Mouse (Mus musculus) leukemia stem cell, adult 10-12 weeks (primary cell): ENCODE measurements around the gene Ccdc9b. TPM values are rescaled to one million over a fixed set of nuclear protein-coding genes. Genes with fewer than 3 reads are reported as not detected.

ENCODE experiments used
- polyA plus RNA-seq: library from polyadenylated mRNA; stranded (reverse); fragments of >175 nt; gene quantifications from 2 replicates; pipeline ENCODE4 v1.2.3, GENCODE M21; 2012; ENCODE audit warnings: low replicate concordance

Gene Ccdc9b
- polyA plus RNA-seq = 4.1 and 5.4 TPM in 2 replicates

DNA sequence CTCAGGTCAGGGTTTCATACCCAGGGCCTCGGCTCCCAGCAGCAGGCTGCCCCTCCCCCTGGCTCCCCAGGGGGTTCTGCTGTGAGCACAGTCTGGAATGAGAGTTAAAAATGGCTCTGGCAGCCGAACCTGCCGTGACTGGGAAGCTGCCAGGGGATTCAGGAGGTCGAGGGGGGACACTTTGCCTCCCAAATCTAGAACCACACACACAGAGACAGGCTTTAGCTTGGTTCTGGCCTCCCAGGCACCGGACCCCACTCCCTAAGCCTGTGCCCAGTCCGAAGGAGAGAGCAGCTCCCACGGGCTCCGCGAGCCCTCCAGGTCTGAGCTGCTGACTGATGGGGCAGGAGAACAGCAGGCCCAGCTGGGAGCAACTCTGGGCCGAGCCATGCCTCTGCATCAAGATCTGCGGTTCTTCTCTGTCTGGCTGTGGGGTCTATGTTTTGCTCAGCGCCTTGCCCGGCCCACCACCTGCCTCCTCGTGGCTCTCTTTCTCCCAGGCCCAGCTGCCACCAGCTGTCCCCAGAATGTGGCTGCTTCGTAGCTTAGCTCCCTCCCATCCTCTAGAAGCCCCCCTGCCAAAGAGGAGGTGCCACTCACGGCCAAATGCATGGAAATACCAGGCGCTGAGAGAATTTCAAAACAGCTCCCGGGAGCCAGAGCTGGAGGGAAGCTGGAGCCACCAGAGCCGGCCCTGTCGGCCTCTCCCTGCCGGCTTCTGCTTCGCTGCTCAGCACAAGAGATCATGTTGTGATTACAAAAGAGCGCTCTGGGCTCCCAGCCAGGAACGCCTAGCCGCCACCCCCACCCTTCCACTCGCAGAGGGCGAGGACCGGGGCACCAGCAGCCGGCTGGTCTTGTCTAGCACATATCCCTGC is at the start of gene Ccdc9b:
Ccdc9b (minus strand) TSS at position 756 of the 878 bp plus-strand sequence.

DNA sequence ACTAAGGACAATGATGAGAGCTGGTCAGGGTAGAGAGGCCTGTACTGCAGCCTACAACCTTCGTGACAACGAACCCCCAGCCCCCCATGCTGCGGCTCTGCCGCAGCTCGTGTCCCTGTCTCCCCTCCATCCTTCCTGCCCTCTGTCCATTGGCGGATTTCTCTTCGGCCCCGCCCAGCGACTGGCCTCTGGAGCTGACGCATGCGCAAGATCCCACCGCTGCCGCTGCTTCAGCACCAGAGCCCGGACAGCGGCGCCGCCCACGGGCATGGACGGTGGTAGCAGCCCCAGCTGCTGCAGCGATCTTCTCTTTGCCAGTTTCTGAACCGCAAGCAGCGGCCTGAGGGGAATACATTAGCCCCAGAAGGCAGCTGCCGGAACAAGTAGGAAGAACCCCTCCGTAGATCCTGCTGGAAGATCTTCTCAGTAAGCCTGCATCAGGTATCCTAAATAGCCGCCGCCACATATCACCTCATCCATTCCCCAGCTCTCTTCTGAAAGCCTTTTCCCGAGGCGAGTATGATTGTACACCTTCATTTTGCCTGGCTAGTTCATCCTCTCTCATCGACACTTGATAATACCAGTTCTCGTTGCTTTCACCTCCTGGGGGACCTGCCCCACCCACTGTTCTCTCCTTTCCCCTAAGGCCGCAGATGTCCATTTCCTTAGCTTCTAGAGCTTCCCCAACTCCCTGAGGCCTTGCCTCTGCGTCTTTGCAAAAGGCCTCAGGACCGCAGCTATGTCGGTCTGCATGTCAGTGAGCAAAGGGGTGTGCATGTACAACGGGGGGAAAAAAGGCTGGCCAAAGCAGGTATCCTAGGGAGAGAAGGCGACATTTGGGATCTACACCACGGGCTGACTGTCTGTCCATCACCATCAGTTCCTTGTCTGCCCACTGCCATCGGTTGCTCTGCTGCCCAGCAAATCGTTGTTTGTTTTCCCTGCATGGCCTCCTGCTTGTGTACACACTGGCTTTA is 17.3 kb upstream of the Ccdc9b start, which contains the start of gene Disp2:
Disp2 (plus strand) TSS at position 216 of the 977 bp plus-strand sequence.

DNA sequence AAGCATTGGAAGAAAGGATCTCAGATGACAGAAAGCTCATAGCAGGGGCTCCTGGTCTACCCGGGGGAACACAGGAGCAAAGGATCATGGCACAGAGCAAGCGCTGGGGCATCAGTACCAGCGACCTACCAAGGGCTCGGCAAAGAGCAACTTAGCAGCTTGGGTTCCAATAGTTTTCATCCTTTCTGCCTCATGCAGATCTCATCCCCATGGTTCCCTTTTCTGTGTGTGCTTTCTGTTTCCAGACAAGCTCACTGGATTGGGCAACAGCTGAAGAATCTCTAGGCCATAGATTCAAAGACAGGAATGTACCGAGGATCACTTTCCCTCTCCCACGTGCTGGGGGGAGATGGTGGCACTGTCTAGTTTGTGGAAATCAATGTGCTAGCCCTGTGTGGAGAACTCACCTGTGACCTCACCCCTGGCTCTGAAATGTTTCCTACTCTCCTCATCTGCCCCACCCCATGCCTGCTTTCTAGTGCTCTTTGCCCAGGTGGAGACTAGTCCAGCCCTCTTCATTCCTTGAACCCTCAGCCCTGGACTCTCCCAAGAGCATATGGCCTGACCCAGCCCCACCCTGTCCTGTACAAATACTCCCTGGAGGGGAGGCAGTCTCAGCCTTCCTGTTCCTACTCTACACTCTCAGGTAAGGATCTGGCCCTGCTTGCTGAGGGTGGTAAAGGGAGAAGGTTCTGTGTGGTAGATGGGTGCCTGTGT is 9.9 kb upstream of the Ccdc9b start, which contains the start of gene Phgr1:
Phgr1 (plus strand) TSS at position 612 of the 717 bp plus-strand sequence.

GRCm38 (mm10) chr2:118745232-118745884 is 17.1 kb downstream of the Ccdc9b start, which contains the start of gene Inafm2:
Gene Inafm2, plus strand, starts transcription at chr2:118745758.

GRCm38 (mm10) chr2:118728337-118728736 is 34.1 kb downstream of the Ccdc9b start, which contains the start of gene Plcb2:
Gene Plcb2, minus strand, starts transcription at chr2:118728438.

Other genes starting within 250 kb of the Ccdc9b start
- gene Bmf, start 213.0 kb downstream of the Ccdc9b start, polyA plus RNA-seq = 15.2 and 22.8 TPM in 2 replicates
- 18.6 and 29.3 TPM in 2 replicates for gene Bub1b, start 164.4 kb downstream of the Ccdc9b start, polyA plus RNA-seq
- 27.6 and 28.0 TPM in 2 replicates for gene Pak6, start 99.4 kb downstream of the Ccdc9b start, polyA plus RNA-seq
- gene Ankrd63, start 58.7 kb downstream of the Ccdc9b start, polyA plus RNA-seq = not detected in 2 replicates
- 6.0 and 13.8 TPM in 2 replicates for gene Plcb2, start 34.2 kb downstream of the Ccdc9b start, polyA plus RNA-seq
- gene Inafm2, start 16.9 kb downstream of the Ccdc9b start, polyA plus RNA-seq = 81.1 and 94.4 TPM in 2 replicates
- gene Phgr1, start 10.1 kb upstream of the Ccdc9b start, polyA plus RNA-seq = not detected in 2 replicates
- gene Disp2, start 17.1 kb upstream of the Ccdc9b start, polyA plus RNA-seq = 1.0 and 2.0 TPM in 2 replicates
- gene Knstrn, start 51.3 kb upstream of the Ccdc9b start, polyA plus RNA-seq = 133 and 304 TPM in 2 replicates
- gene Ivd, start 99.3 kb upstream of the Ccdc9b start, polyA plus RNA-seq = 2.5 and 14.2 TPM in 2 replicates
- gene Bahd1, start 137.7 kb upstream of the Ccdc9b start, polyA plus RNA-seq = 73.3 and 92.1 TPM in 2 replicates
- 17.7 and 19.2 TPM in 2 replicates for gene Chst14, start 163.8 kb upstream of the Ccdc9b start, polyA plus RNA-seq